In the genomic region with DNA sequence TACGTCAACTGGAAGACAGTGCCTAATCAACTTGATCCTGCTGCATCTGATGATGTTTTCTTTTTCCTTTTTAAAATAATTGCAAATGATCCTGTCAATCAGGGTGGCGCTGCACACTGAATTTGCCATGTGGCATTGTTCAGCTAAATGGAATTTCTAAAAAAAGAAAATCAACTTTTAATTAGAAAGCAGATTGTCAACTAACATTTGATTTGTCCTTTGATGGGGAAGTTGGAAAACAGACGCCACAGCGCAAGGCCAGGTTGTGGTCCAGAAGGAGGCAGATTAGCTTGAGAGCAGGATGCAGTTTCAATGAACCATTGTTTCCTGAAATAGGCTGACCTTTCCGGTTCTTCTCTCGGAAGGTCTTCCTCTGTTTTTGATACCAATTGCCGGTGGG, we compare ENCODE assay signal across 16 mouse cellular contexts. TPM values are rescaled to one million over a fixed set of nuclear protein-coding genes. Genes with fewer than 3 reads are reported as not detected.
DNase-seq lines count a peak whose midpoint lies in the region; TF ChIP-seq lines count a peak whose summit lies in the region.
"Had no signal": no experiment of that assay in that cellular context is flagged by ENCODE, and none has a peak within 500 bp of the region (broad histone marks: within the 10 kb centered on the region; RNA-seq: fewer than 3 reads in every experiment).

No protein-coding gene starts in this region.

- H3K79me2 ChIP-seq in heart, adult 2 months (replicated peaks; ENCODE audit: control insufficient read depth, insufficient read depth, low read length): no peaks in the 10 kb centered on the region; the same call in 1 of the 2 replicates

- no peaks in the 10 kb centered on the region for H3K27me3 ChIP-seq in heart, adult 2 months (ENCODE audit: control insufficient read depth, insufficient read depth, low read length)
- H3K27me3 ChIP-seq: embryonic facial prominence, embryonic 15.5 days; hindbrain, embryonic 12.5 days; midbrain, embryonic 12.5 days had no signal

- peak overlapping the region; percentile 74 for H3K27ac ChIP-seq in heart, adult 2 months
- H3K27ac ChIP-seq: embryonic facial prominence, embryonic 15.5 days; hindbrain, embryonic 12.5 days; midbrain, embryonic 12.5 days; stomach, postnatal 0 days had no signal

- WGBS in heart, adult 2 months: 51% methylated on average over 7 of the region's 7 CpGs

- intact Hi-C loops in heart, adult 2 months (cut with DNase I): no loop called here

- TF ChIP-seq POLR2A in heart, adult 2 months (IDR thresholded peaks at IDR 0.05; ENCODE audit: insufficient read depth, low read depth, low read length): 0 out of 2 replicates have a peak, but pooled peaks have one; percentile 41

- peaks cover 42% of the 10 kb centered on the region for H3K4me1 ChIP-seq in heart, adult 2 months (ENCODE audit: control insufficient read depth, insufficient read depth, low read length)

- no peak for DNase-seq in heart, adult 2 months
- no peak for DNase-seq in heart, postnatal 4 days
- DNase-seq in layer of hippocampus, adult 11-12 months (ENCODE audit: low spot score): peak; percentile 25
- DNase-seq in layer of hippocampus, postnatal 25 days (ENCODE audit: extremely low spot score in 1 of 2, low spot score in 1 of 2): no peak
- DNase-seq in retina, postnatal 1 day: peak; percentile 36
- no peak for DNase-seq in retina, embryonic 14.5 days (ENCODE audit: low spot score)
- DNase-seq in adrenal gland, adult 8-10 months: no peak
- DNase-seq: cerebellum, adult 11 months; kidney, adult 9 months; kidney, postnatal 25 days; liver; right cerebral cortex, adult 18-20 months had no signal

- peak; percentile 7; the same call in 1 of the 2 replicates for TF ChIP-seq CTCF in heart, adult 2 months (IDR thresholded peaks at IDR 0.05)

- no peak overlapping the region for H3K4me3 ChIP-seq in heart, adult 2 months
- H3K4me3 ChIP-seq: embryonic facial prominence, embryonic 15.5 days; hindbrain, embryonic 12.5 days; midbrain, embryonic 12.5 days had no signal

- no peak overlapping the region for H3K9ac ChIP-seq in heart, adult 2 months (ENCODE audit: low read depth, low read length)
- H3K9ac ChIP-seq: embryonic facial prominence, embryonic 15.5 days; hindbrain, embryonic 12.5 days; midbrain, embryonic 12.5 days had no signal

- H3K36me3 ChIP-seq in heart, adult 2 months (ENCODE audit: control insufficient read depth, insufficient read depth, low read length): peaks cover 19% of the 10 kb centered on the region
- H3K36me3 ChIP-seq: embryonic facial prominence, embryonic 15.5 days; hindbrain, embryonic 12.5 days; midbrain, embryonic 12.5 days had no signal

- TF ChIP-seq EP300 in heart, adult 2 months (IDR thresholded peaks at IDR 0.05; ENCODE audit: insufficient read depth, low read depth, low read length): peak; percentile 94

RNA-seq across cellular contexts. Expression of gene Smco4, which starts 33.3 kb away (rescaled TPM):
- 10 to 100 TPM; 24.9 to 25.8 TPM for total RNA-seq in heart, adult 2 months (2021)
- 16.5 and 34.0 TPM in 2 replicates for polyA plus RNA-seq in heart, adult 2 months (2012; rRNA removed)
- total RNA-seq in heart, postnatal 4 days (2021): 10 to 100 TPM; 23.1 to 23.9 TPM
- 1 to 10 TPM; 7.9 to 8.7 TPM for total RNA-seq in layer of hippocampus, postnatal 25 days (2021)
- 10 to 100 TPM; 26.9 to 37.0 (median 28.7) TPM for total RNA-seq in adrenal gland, adult 8-10 months (2022)

Comparison
In these comparisons a context has a peak if more than half of its experiments do, and no peak if none do; other contexts are left out.
1. DNase-seq: peak in layer of hippocampus, adult 11-12 months (single experiment) and retina, postnatal 1 day (single experiment); none in heart, adult 2 months (0 of 2), heart, postnatal 4 days (single experiment), layer of hippocampus, postnatal 25 days (0 of 2), retina, embryonic 14.5 days (single experiment) and adrenal gland, adult 8-10 months (single experiment).